Mouse (Mus musculus): ENCODE data around the gene Rad9a. TPM values are rescaled to one million over a fixed set of nuclear protein-coding genes. Genes with fewer than 3 reads are reported as not detected.

Gene Rad9a
- polyA plus RNA-seq, 1 experiment, result 39.8 TPM

- H3K27ac ChIP-seq (ENCODE audit: control insufficient read depth, insufficient read depth, low read depth, low read length, poor library complexity), result no peak overlapping the region
- H3K4me1 ChIP-seq (ENCODE audit: control insufficient read depth, insufficient read depth, low read length), result peaks cover 22% of the 10 kb centered on the region; the same call in 1 of the 2 replicates
Observed at GRCm38 (mm10) chr19:4189051-4189620, 12.3 kb downstream of the Rad9a start.

GRCm38 (mm10) chr19:4187303-4187702 is 14.2 kb downstream of the Rad9a start:
- Histone ChIP-seq H3K27ac (ENCODE audit: control insufficient read depth, insufficient read depth, low read depth, low read length, poor library complexity) (peak overlapping the region; percentile 16; the same call in 1 of the 2 replicates), H3K4me3 (replicated peaks; ENCODE audit: control insufficient read depth, low read depth, low read length) (peak overlapping the region; percentile 16), H3K4me1 (ENCODE audit: control insufficient read depth, insufficient read depth, low read length) (peaks cover 26% of the 10 kb centered on the region; the same call in 1 of the 2 replicates)
- 42% methylated on average over 3 of the region's 3 CpGs for WGBS
- TF ChIP-seq CTCF (IDR thresholded peaks at IDR 0.05; ENCODE audit: control insufficient read depth, insufficient read depth, low read length) (no peak), POLR2A (IDR thresholded peaks at IDR 0.05; ENCODE audit: borderline replicate concordance, control insufficient read depth, low read depth, low read length) (no peak)

More at GRCm38 (mm10) chr19:4189051-4189620, 12.3 kb downstream of the Rad9a start:
- TF ChIP-seq CTCF (IDR thresholded peaks at IDR 0.05; ENCODE audit: control insufficient read depth, insufficient read depth, low read length) (no peak), POLR2A (IDR thresholded peaks at IDR 0.05; ENCODE audit: borderline replicate concordance, control insufficient read depth, low read depth, low read length) (no peak)
- 34% methylated on average over 12 of the region's 12 CpGs for WGBS
- H3K4me3 ChIP-seq (replicated peaks; ENCODE audit: control insufficient read depth, low read depth, low read length), result peak overlapping the region; percentile 29

- WGBS, result 13% methylated on average over 15 of the region's 15 CpGs
- no peak overlapping the region for H3K4me3 ChIP-seq (replicated peaks; ENCODE audit: control insufficient read depth, low read depth, low read length)
- peak overlapping the region; percentile 79 for H3K27ac ChIP-seq (ENCODE audit: control insufficient read depth, insufficient read depth, low read depth, low read length, poor library complexity)
- peaks cover 29% of the 10 kb centered on the region for H3K4me1 ChIP-seq (ENCODE audit: control insufficient read depth, insufficient read depth, low read length)
- TF ChIP-seq POLR2A (IDR thresholded peaks at IDR 0.05; ENCODE audit: borderline replicate concordance, control insufficient read depth, low read depth, low read length) (0 out of 2 replicates have a peak, but pooled peaks have one; percentile 5), CTCF (IDR thresholded peaks at IDR 0.05; ENCODE audit: control insufficient read depth, insufficient read depth, low read length) (no peak)
Observed at GRCm38 (mm10) chr19:4184976-4185975, 16.2 kb downstream of the Rad9a start.

GRCm38 (mm10) chr19:4183689-4184088 is 17.8 kb downstream of the Rad9a start:
- Histone ChIP-seq H3K27ac (ENCODE audit: control insufficient read depth, insufficient read depth, low read depth, low read length, poor library complexity) (no peak overlapping the region), H3K4me3 (replicated peaks; ENCODE audit: control insufficient read depth, low read depth, low read length) (no peak overlapping the region), H3K4me1 (ENCODE audit: control insufficient read depth, insufficient read depth, low read length) (peaks cover 30% of the 10 kb centered on the region)
- 80% methylated on average over 2 of the region's 2 CpGs for WGBS
- no peak for TF ChIP-seq CTCF (IDR thresholded peaks at IDR 0.05; ENCODE audit: control insufficient read depth, insufficient read depth, low read length)

- H3K4me1 ChIP-seq (ENCODE audit: control insufficient read depth, insufficient read depth, low read length), result peaks cover 22% of the 10 kb centered on the region
- TF ChIP-seq POLR2A (IDR thresholded peaks at IDR 0.05; ENCODE audit: borderline replicate concordance, control insufficient read depth, low read depth, low read length), result no peak
- TF ChIP-seq CTCF (IDR thresholded peaks at IDR 0.05; ENCODE audit: control insufficient read depth, insufficient read depth, low read length), result no peak
- H3K27ac ChIP-seq (ENCODE audit: control insufficient read depth, insufficient read depth, low read depth, low read length, poor library complexity), result peak overlapping the region; percentile 26; the same call in 1 of the 2 replicates
- H3K4me3 ChIP-seq (replicated peaks; ENCODE audit: control insufficient read depth, low read depth, low read length), result no peak overlapping the region
- WGBS, result 35% methylated on average over 3 of the region's 3 CpGs
Observed at GRCm38 (mm10) chr19:4181892-4182291, 19.6 kb downstream of the Rad9a start.

GRCm38 (mm10) chr19:4180411-4180810 is 21.1 kb downstream of the Rad9a start:
- no peak for TF ChIP-seq CTCF (IDR thresholded peaks at IDR 0.05; ENCODE audit: control insufficient read depth, insufficient read depth, low read length)
- no peak for TF ChIP-seq POLR2A (IDR thresholded peaks at IDR 0.05; ENCODE audit: borderline replicate concordance, control insufficient read depth, low read depth, low read length)
- WGBS, result 53% methylated on average over 7 of the region's 7 CpGs
- peaks cover 11% of the 10 kb centered on the region for H3K4me1 ChIP-seq (ENCODE audit: control insufficient read depth, insufficient read depth, low read length)
- H3K27ac ChIP-seq (ENCODE audit: control insufficient read depth, insufficient read depth, low read depth, low read length, poor library complexity), result peak overlapping the region; percentile 25
- no peak overlapping the region for H3K4me3 ChIP-seq (replicated peaks; ENCODE audit: control insufficient read depth, low read depth, low read length)

DNA sequence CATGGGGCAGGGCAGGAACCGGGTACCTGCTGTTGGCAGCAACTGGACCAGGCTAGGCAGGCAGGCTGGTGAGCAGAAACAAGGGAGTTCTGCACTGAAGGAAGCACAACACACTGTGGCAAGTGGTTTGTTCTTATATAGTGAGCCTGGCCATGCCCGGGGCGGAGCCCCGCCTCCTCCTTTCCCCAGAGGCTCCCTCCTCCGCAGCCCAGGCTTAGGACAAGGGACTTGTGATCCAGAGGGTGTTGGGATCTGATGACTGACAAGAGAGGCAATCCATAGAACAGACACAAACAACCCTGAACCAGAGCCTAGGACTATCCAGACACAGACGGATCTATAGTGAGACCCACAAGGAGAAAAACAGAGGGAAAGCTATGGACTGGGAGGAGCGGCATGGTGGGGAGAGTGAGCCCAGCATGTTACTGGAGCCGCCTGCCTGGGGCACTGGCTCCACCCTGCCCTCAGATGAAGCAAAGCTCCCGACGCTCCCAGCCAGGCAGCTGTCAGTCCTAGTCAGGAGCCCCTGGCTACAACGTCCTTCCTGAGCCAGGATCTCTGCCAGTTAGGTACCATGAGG is 26.0 kb downstream of the Rad9a start, which contains the start of gene Carns1:
Gene Carns1 (minus strand): TSS at position 112 of the 580 bp plus-strand sequence.
- H3K4me1 ChIP-seq (ENCODE audit: control insufficient read depth, insufficient read depth, low read length), result peaks cover 8% of the 10 kb centered on the region
- TF ChIP-seq CTCF (IDR thresholded peaks at IDR 0.05; ENCODE audit: control insufficient read depth, insufficient read depth, low read length), result no peak
- TF ChIP-seq POLR2A (IDR thresholded peaks at IDR 0.05; ENCODE audit: borderline replicate concordance, control insufficient read depth, low read depth, low read length), result no peak
- WGBS, result 73% methylated on average over 11 of the region's 11 CpGs
- no peak within 1 kb of the TSS for H3K4me3 ChIP-seq (replicated peaks; ENCODE audit: control insufficient read depth, low read depth, low read length)
- no peak within 1 kb of the TSS for H3K27ac ChIP-seq (ENCODE audit: control insufficient read depth, insufficient read depth, low read depth, low read length, poor library complexity)

DNA sequence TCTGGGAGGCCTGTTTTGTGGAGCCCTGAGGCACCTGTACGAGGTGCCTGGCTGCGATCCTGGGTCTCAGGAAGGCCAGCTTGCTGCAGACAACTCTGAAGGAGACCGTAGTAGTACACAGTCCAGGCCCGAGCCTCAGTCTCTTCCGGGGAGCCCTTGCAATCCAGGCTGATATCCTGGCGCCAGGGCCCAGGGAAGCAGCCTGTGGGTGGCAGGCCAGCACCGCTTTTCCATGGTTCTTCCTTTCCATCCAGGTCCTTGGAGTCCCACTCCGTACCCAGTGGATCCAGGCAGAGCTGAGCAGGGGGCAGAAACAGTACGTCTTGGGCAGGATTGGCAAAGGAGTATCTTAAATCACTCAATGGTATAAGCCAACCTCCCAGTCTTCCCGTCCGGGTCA is 28.5 kb downstream of the Rad9a start:
- TF ChIP-seq POLR2A (IDR thresholded peaks at IDR 0.05; ENCODE audit: borderline replicate concordance, control insufficient read depth, low read depth, low read length) (no peak), CTCF (IDR thresholded peaks at IDR 0.05; ENCODE audit: control insufficient read depth, insufficient read depth, low read length) (no peak)

More for the DNA sequence above, 28.5 kb downstream of the Rad9a start:
- Histone ChIP-seq H3K4me3 (replicated peaks; ENCODE audit: control insufficient read depth, low read depth, low read length) (no peak overlapping the region), H3K27ac (ENCODE audit: control insufficient read depth, insufficient read depth, low read depth, low read length, poor library complexity) (no peak overlapping the region), H3K4me1 (ENCODE audit: control insufficient read depth, insufficient read depth, low read length) (peaks cover 10% of the 10 kb centered on the region)
- 73% methylated on average over 11 of the region's 11 CpGs for WGBS

Data from bone marrow, adult 2 months (tissue).